Mouse (Mus musculus) stomach, postnatal 0 days (tissue): Measurements from ENCODE around the gene Eif4e.

Experiments used
- CTCF ChIP-seq: IDR thresholded peaks from 2 replicates; pipeline ENCODE4 v1.5.1; 2016; ENCODE audit warnings: antibody characterized with exemption, low read depth, mild to moderate bottlenecking, moderate library complexity
- EP300 ChIP-seq: optimal IDR thresholded peaks from 2 replicates; pipeline ENCODE3; 2016; ENCODE audit warnings: antibody characterized with exemption

- TF ChIP-seq CTCF (no peak), EP300 (no peak)
Observed at GRCm38 (mm10) chr3:138490034-138490337, 36.0 kb upstream of the Eif4e start.
